Mouse (Mus musculus): Measurements from ENCODE around the gene Ccdc152. TPM values are rescaled to one million over a fixed set of nuclear protein-coding genes. Genes with fewer than 3 reads are reported as not detected.
A peak's percentile ranks its signal among the peaks of the same experiment; 100 is the strongest.

Ccdc152 gene
- total RNA-seq, 1 experiment: 0.76 TPM

- in situ Hi-C loops (cut with MboI; ENCODE audit: low sequenced_read_pairs in 2 of 2, unreplicated experiment in 2 of 2): no loop called here
- no peak overlapping the region for H3K27ac ChIP-seq (ENCODE audit: insufficient read depth, low read depth, low read length, poor library complexity, severe bottlenecking)
- no peak overlapping the region for H3K4me3 ChIP-seq (ENCODE audit: insufficient read depth in 1 of 2, low read depth in 1 of 2, low read length in 2 of 2, poor library complexity in 1 of 2, severe bottlenecking in 1 of 2)
- H3K4me1 ChIP-seq (ENCODE audit: control insufficient read depth in 2 of 2, insufficient read depth in 2 of 2, low read length in 2 of 2, poor library complexity in 1 of 2): no peaks in the 10 kb centered on the region
- DNase-seq (ENCODE audit: low read depth, low spot score): no peak
- H3K36me3 ChIP-seq (ENCODE audit: control insufficient read depth, insufficient read depth, low read length, poor library complexity, severe bottlenecking): no peaks in the 10 kb centered on the region
- H3K9ac ChIP-seq (ENCODE audit: insufficient read depth, low read depth, low read length, poor library complexity, severe bottlenecking): no peak overlapping the region
- no peak for TF ChIP-seq MAFK (IDR thresholded peaks at IDR 0.05; ENCODE audit: insufficient read depth, low read depth, low read length)
- TF ChIP-seq ZC3H11A (IDR thresholded peaks at IDR 0.05; ENCODE audit: borderline replicate concordance, low read depth, low read length): no peak
- no peak for TF ChIP-seq ZNF384 (IDR thresholded peaks at IDR 0.05; ENCODE audit: low read depth, low read length)
- H3K9me3 ChIP-seq (ENCODE audit: control insufficient read depth, insufficient read depth, low read depth, low read length): no peaks in the 10 kb centered on the region
These were observed 17.3 kb downstream of the Ccdc152 start for GRCm38 (mm10) chr15:3286032-3286431.

GRCm38 (mm10) chr15:3281737-3282136 lies 21.6 kb downstream of the Ccdc152 start:
- TF ChIP-seq CHD2 (IDR thresholded peaks at IDR 0.05; ENCODE audit: low read depth, low read length) (no peak), ZNF384 (IDR thresholded peaks at IDR 0.05; ENCODE audit: low read depth, low read length) (no peak), MAFK (IDR thresholded peaks at IDR 0.05; ENCODE audit: insufficient read depth, low read depth, low read length) (no peak), HCFC1 (IDR thresholded peaks at IDR 0.05; ENCODE audit: borderline replicate concordance, insufficient read depth, low read length) (no peak)
- no peak overlapping the region for H3K4me3 ChIP-seq (ENCODE audit: insufficient read depth in 1 of 2, low read depth in 1 of 2, low read length in 2 of 2, poor library complexity in 1 of 2, severe bottlenecking in 1 of 2)
- no peaks in the 10 kb centered on the region for H3K9me3 ChIP-seq (ENCODE audit: control insufficient read depth, insufficient read depth, low read depth, low read length)
- in situ Hi-C loops (cut with MboI; ENCODE audit: low sequenced_read_pairs in 2 of 2, unreplicated experiment in 2 of 2): no loop called here
- no peak for DNase-seq (ENCODE audit: low read depth, low spot score)
- no peaks in the 10 kb centered on the region for H3K36me3 ChIP-seq (ENCODE audit: control insufficient read depth, insufficient read depth, low read length, poor library complexity, severe bottlenecking)
- H3K4me1 ChIP-seq (ENCODE audit: control insufficient read depth in 2 of 2, insufficient read depth in 2 of 2, low read length in 2 of 2, poor library complexity in 1 of 2): no peaks in the 10 kb centered on the region
- no peak overlapping the region for H3K27ac ChIP-seq (ENCODE audit: insufficient read depth, low read depth, low read length, poor library complexity, severe bottlenecking)
- no peak overlapping the region for H3K9ac ChIP-seq (ENCODE audit: insufficient read depth, low read depth, low read length, poor library complexity, severe bottlenecking)

- H3K4me3 ChIP-seq (ENCODE audit: insufficient read depth in 1 of 2, low read depth in 1 of 2, low read length in 2 of 2, poor library complexity in 1 of 2, severe bottlenecking in 1 of 2): no peak overlapping the region
- in situ Hi-C loops (cut with MboI; ENCODE audit: low sequenced_read_pairs in 2 of 2, unreplicated experiment in 2 of 2): no loop called here
- no peak for TF ChIP-seq ZNF384 (IDR thresholded peaks at IDR 0.05; ENCODE audit: low read depth, low read length)
- no peak for TF ChIP-seq MAFK (IDR thresholded peaks at IDR 0.05; ENCODE audit: insufficient read depth, low read depth, low read length)
- TF ChIP-seq CHD2 (IDR thresholded peaks at IDR 0.05; ENCODE audit: low read depth, low read length): no peak
- no peak for TF ChIP-seq ZC3H11A (IDR thresholded peaks at IDR 0.05; ENCODE audit: borderline replicate concordance, low read depth, low read length)
- no peak for TF ChIP-seq HCFC1 (IDR thresholded peaks at IDR 0.05; ENCODE audit: borderline replicate concordance, insufficient read depth, low read length)
These were observed 22.1 kb downstream of the Ccdc152 start for GRCm38 (mm10) chr15:3281216-3281615.

GRCm38 (mm10) chr15:3279242-3279641 lies 24.1 kb downstream of the Ccdc152 start:
- Histone ChIP-seq H3K4me3 (ENCODE audit: insufficient read depth in 1 of 2, low read depth in 1 of 2, low read length in 2 of 2, poor library complexity in 1 of 2, severe bottlenecking in 1 of 2) (no peak overlapping the region), H3K9ac (ENCODE audit: insufficient read depth, low read depth, low read length, poor library complexity, severe bottlenecking) (no peak overlapping the region), H3K4me1 (ENCODE audit: control insufficient read depth in 2 of 2, insufficient read depth in 2 of 2, low read length in 2 of 2, poor library complexity in 1 of 2) (no peaks in the 10 kb centered on the region), H3K27ac (ENCODE audit: insufficient read depth, low read depth, low read length, poor library complexity, severe bottlenecking) (0 out of 2 replicates have a peak overlapping the region, but pooled peaks have one; percentile 12), H3K9me3 (ENCODE audit: control insufficient read depth, insufficient read depth, low read depth, low read length) (no peaks in the 10 kb centered on the region), H3K36me3 (ENCODE audit: control insufficient read depth, insufficient read depth, low read length, poor library complexity, severe bottlenecking) (no peaks in the 10 kb centered on the region)
- DNase-seq (ENCODE audit: low read depth, low spot score): no peak
- TF ChIP-seq ZC3H11A (IDR thresholded peaks at IDR 0.05; ENCODE audit: borderline replicate concordance, low read depth, low read length): no peak
- no peak for TF ChIP-seq HCFC1 (IDR thresholded peaks at IDR 0.05; ENCODE audit: borderline replicate concordance, insufficient read depth, low read length)
- no peak for TF ChIP-seq MAFK (IDR thresholded peaks at IDR 0.05; ENCODE audit: insufficient read depth, low read depth, low read length)
- TF ChIP-seq ZNF384 (IDR thresholded peaks at IDR 0.05; ENCODE audit: low read depth, low read length): no peak
- no peak for TF ChIP-seq CHD2 (IDR thresholded peaks at IDR 0.05; ENCODE audit: low read depth, low read length)
- in situ Hi-C loops (cut with MboI; ENCODE audit: low sequenced_read_pairs in 2 of 2, unreplicated experiment in 2 of 2): no loop called here

More at GRCm38 (mm10) chr15:3281216-3281615, 22.1 kb downstream of the Ccdc152 start:
- DNase-seq (ENCODE audit: low read depth, low spot score): no peak
- Histone ChIP-seq H3K9me3 (ENCODE audit: control insufficient read depth, insufficient read depth, low read depth, low read length) (no peaks in the 10 kb centered on the region), H3K4me1 (ENCODE audit: control insufficient read depth in 2 of 2, insufficient read depth in 2 of 2, low read length in 2 of 2, poor library complexity in 1 of 2) (no peaks in the 10 kb centered on the region), H3K27ac (ENCODE audit: insufficient read depth, low read depth, low read length, poor library complexity, severe bottlenecking) (no peak overlapping the region), H3K36me3 (ENCODE audit: control insufficient read depth, insufficient read depth, low read length, poor library complexity, severe bottlenecking) (no peaks in the 10 kb centered on the region), H3K9ac (ENCODE audit: insufficient read depth, low read depth, low read length, poor library complexity, severe bottlenecking) (no peak overlapping the region)

GRCm38 (mm10) chr15:3277391-3277790 lies 25.9 kb downstream of the Ccdc152 start:
- DNase-seq (ENCODE audit: low read depth, low spot score): no peak
- H3K9ac ChIP-seq (ENCODE audit: insufficient read depth, low read depth, low read length, poor library complexity, severe bottlenecking): no peak overlapping the region
- in situ Hi-C loops (cut with MboI; ENCODE audit: low sequenced_read_pairs in 2 of 2, unreplicated experiment in 2 of 2): no loop called here
- peaks cover 0 to 3% of the 10 kb centered on the region in 2 experiments; a peak in 1 of 4 replicates for H3K4me1 ChIP-seq (ENCODE audit: control insufficient read depth in 2 of 2, insufficient read depth in 2 of 2, low read length in 2 of 2, poor library complexity in 1 of 2)
- TF ChIP-seq HCFC1 (IDR thresholded peaks at IDR 0.05; ENCODE audit: borderline replicate concordance, insufficient read depth, low read length): no peak
- no peak for TF ChIP-seq ZNF384 (IDR thresholded peaks at IDR 0.05; ENCODE audit: low read depth, low read length)
- no peak for TF ChIP-seq MAFK (IDR thresholded peaks at IDR 0.05; ENCODE audit: insufficient read depth, low read depth, low read length)
- no peak for TF ChIP-seq ZC3H11A (IDR thresholded peaks at IDR 0.05; ENCODE audit: borderline replicate concordance, low read depth, low read length)
- TF ChIP-seq CHD2 (IDR thresholded peaks at IDR 0.05; ENCODE audit: low read depth, low read length): no peak
- H3K9me3 ChIP-seq (ENCODE audit: control insufficient read depth, insufficient read depth, low read depth, low read length): no peaks in the 10 kb centered on the region
- no peak overlapping the region for H3K27ac ChIP-seq (ENCODE audit: insufficient read depth, low read depth, low read length, poor library complexity, severe bottlenecking)
- H3K4me3 ChIP-seq (ENCODE audit: insufficient read depth in 1 of 2, low read depth in 1 of 2, low read length in 2 of 2, poor library complexity in 1 of 2, severe bottlenecking in 1 of 2): no peak overlapping the region
- no peaks in the 10 kb centered on the region for H3K36me3 ChIP-seq (ENCODE audit: control insufficient read depth, insufficient read depth, low read length, poor library complexity, severe bottlenecking)

Measured in ES-E14 (cell line).